Mouse (Mus musculus): Measurements from ENCODE around the gene a. TPM values are rescaled to one million over a fixed set of nuclear protein-coding genes. Genes with fewer than 3 reads are reported as not detected.

a gene
- total and polyA plus RNA-seq, 3 experiments = 7.8 to 23.8 (median 10.9) TPM

- no peak overlapping the region for H3K9ac ChIP-seq (ENCODE audit: insufficient read depth, low read depth)
- TF ChIP-seq USF1 (IDR thresholded peaks at IDR 0.05; ENCODE audit: low read depth, low read length) = no peak
- TF ChIP-seq CTCF (conservative IDR thresholded peaks at IDR 0.05 in 1 of 2, IDR thresholded peaks at IDR 0.05 in 1 of 2; ENCODE audit: low read depth in 2 of 2, low read length in 2 of 2) = no peak
- TF ChIP-seq MYC (IDR thresholded peaks at IDR 0.05; ENCODE audit: low read depth, low read length) = no peak
- no peak for TF ChIP-seq MAX (IDR thresholded peaks at IDR 0.05; ENCODE audit: low read length)
- no peak for TF ChIP-seq NRF1 (IDR thresholded peaks at IDR 0.05; ENCODE audit: low read depth, low read length)
- no peak for TF ChIP-seq EP300 (IDR thresholded peaks at IDR 0.05; ENCODE audit: low read length)
- H3K27me3 ChIP-seq (replicated peaks) = no peaks in the 10 kb centered on the region
- dilution Hi-C loops (cut with MboI; ENCODE audit: extremely low pct_ligation_motif_present, extremely low pct_unique_long_range_greater_than_20kb, low sequenced_read_pairs) (no loop called here), in situ Hi-C loops (cut with MboI; ENCODE audit: low pct_ligation_motif_present, low pct_unique_long_range_greater_than_20kb, low sequenced_read_pairs) (no loop called here)
- H3K4me1 ChIP-seq (ENCODE audit: control insufficient read depth in 1 of 2, insufficient read depth in 2 of 2) = peaks cover 3 to 38% of the 10 kb centered on the region in 2 experiments; a peak in 3 of 4 replicates
- H3K36me3 ChIP-seq (replicated peaks in 1 of 2; ENCODE audit: control insufficient read depth in 1 of 2, insufficient read depth in 1 of 2, low read length in 1 of 2) = no peaks in the 10 kb centered on the region
- H3K79me2 ChIP-seq (replicated peaks; ENCODE audit: control insufficient read depth, extremely low read depth, insufficient read depth, poor library complexity, severe bottlenecking) = no peaks in the 10 kb centered on the region
- no peak overlapping the region for H3K4me3 ChIP-seq (replicated peaks in 1 of 3; ENCODE audit: low read depth in 2 of 3, low read length in 2 of 3, poor library complexity in 1 of 3)
- H3K27ac ChIP-seq (ENCODE audit: insufficient read depth, low read depth) = no peak overlapping the region
- no peak overlapping the region for H3K4me2 ChIP-seq (ENCODE audit: insufficient read depth, low read depth, poor library complexity, severe bottlenecking)
- no peak for DNase-seq (ENCODE audit: extremely low read depth)
- H3K9me3 ChIP-seq (replicated peaks; ENCODE audit: low read length) = peaks cover 8% of the 10 kb centered on the region
These were observed 25.6 kb upstream of the a start for GRCm38 (mm10) chr2:154765554-154766008.

GRCm38 (mm10) chr2:154767051-154767450 lies 24.2 kb upstream of the a start:
- Histone ChIP-seq H3K4me1 (ENCODE audit: control insufficient read depth in 1 of 2, insufficient read depth in 2 of 2) (peaks cover 3 to 34% of the 10 kb centered on the region in 2 experiments; a peak in 3 of 4 replicates), H3K36me3 (replicated peaks in 1 of 2; ENCODE audit: control insufficient read depth in 1 of 2, insufficient read depth in 1 of 2, low read length in 1 of 2) (no peaks in the 10 kb centered on the region), H3K27ac (ENCODE audit: insufficient read depth, low read depth) (no peak overlapping the region), H3K27me3 (replicated peaks) (no peaks in the 10 kb centered on the region), H3K4me2 (ENCODE audit: insufficient read depth, low read depth, poor library complexity, severe bottlenecking) (no peak overlapping the region), H3K9me3 (replicated peaks; ENCODE audit: low read length) (no peaks in the 10 kb centered on the region), H3K9ac (ENCODE audit: insufficient read depth, low read depth) (no peak overlapping the region), H3K79me2 (replicated peaks; ENCODE audit: control insufficient read depth, extremely low read depth, insufficient read depth, poor library complexity, severe bottlenecking) (no peaks in the 10 kb centered on the region), H3K4me3 (replicated peaks in 1 of 3; ENCODE audit: low read depth in 2 of 3, low read length in 2 of 3, poor library complexity in 1 of 3) (no peak overlapping the region)
- in situ Hi-C loops (cut with MboI; ENCODE audit: low pct_ligation_motif_present, low pct_unique_long_range_greater_than_20kb, low sequenced_read_pairs) (no loop called here), dilution Hi-C loops (cut with MboI; ENCODE audit: extremely low pct_ligation_motif_present, extremely low pct_unique_long_range_greater_than_20kb, low sequenced_read_pairs) (no loop called here)
- DNase-seq (ENCODE audit: extremely low read depth) = no peak
- TF ChIP-seq CHD2 (IDR thresholded peaks at IDR 0.05; ENCODE audit: low read length) (no peak), PAX5 (IDR thresholded peaks at IDR 0.05; ENCODE audit: low read length) (no peak), MAZ (IDR thresholded peaks at IDR 0.05; ENCODE audit: low read depth, low read length) (no peak), SMC3 (IDR thresholded peaks at IDR 0.05; ENCODE audit: low read depth, low read length) (no peak), ZKSCAN1 (IDR thresholded peaks at IDR 0.05; ENCODE audit: borderline replicate concordance, low read depth, low read length) (no peak), JUND (conservative IDR thresholded peaks at IDR 0.05; ENCODE audit: low read depth, low read length) (no peak), CHD1 (IDR thresholded peaks at IDR 0.05; ENCODE audit: low read depth, low read length) (no peak), POLR2A (IDR thresholded peaks at IDR 0.05; ENCODE audit: low read depth, low read length) (no peak), ETS1 (conservative IDR thresholded peaks at IDR 0.05; ENCODE audit: low read depth, low read length) (no peak), MAX (IDR thresholded peaks at IDR 0.05; ENCODE audit: low read length) (no peak), KAT2A (IDR thresholded peaks at IDR 0.05; ENCODE audit: insufficient replicate concordance, low read length) (no peak), USF2 (conservative IDR thresholded peaks at IDR 0.05; ENCODE audit: low read depth, low read length) (no peak), MEF2A (IDR thresholded peaks at IDR 0.05; ENCODE audit: borderline replicate concordance, low read depth, low read length) (no peak)

Measured in CH12.LX (cell line).